Mouse (Mus musculus): ENCODE results near the gene Rnf130. TPM values are rescaled to one million over a fixed set of nuclear protein-coding genes. Genes with fewer than 3 reads are reported as not detected.

The Rnf130 gene
- polyA plus RNA-seq, 1 experiment from 2014 or later, result 55.9 TPM

- no peak for DNase-seq (ENCODE audit: low spot score)
- WGBS, result 78% methylated on average over 6 of the region's 6 CpGs
These were observed 107.1 kb downstream of the Rnf130 start for GRCm38 (mm10) chr11:50132265-50132664.

GRCm38 (mm10) chr11:50134136-50134859, 109.2 kb downstream of the Rnf130 start:
- no peak overlapping the region for H3K4me3 ChIP-seq (ENCODE audit: low read depth, low read length)
- ATAC-seq (no peak), DNase-seq (ENCODE audit: low spot score) (no peak)
- 86% methylated on average over 10 of the region's 10 CpGs for WGBS
- peaks cover 36% of the 10 kb centered on the region for H3K36me3 ChIP-seq (ENCODE audit: control insufficient read depth, insufficient read depth, low read length)
- no peak overlapping the region for H3K4me2 ChIP-seq (ENCODE audit: low read length)
- H3K27ac ChIP-seq (ENCODE audit: low read depth, low read length), result no peak overlapping the region
- H3K27me3 ChIP-seq (replicated peaks; ENCODE audit: control insufficient read depth, insufficient read depth, low read length), result no peaks in the 10 kb centered on the region
- no peak overlapping the region for H3K9ac ChIP-seq (ENCODE audit: low read length)
- peaks cover 8% of the 10 kb centered on the region for H3K4me1 ChIP-seq (ENCODE audit: control insufficient read depth, insufficient read depth, low read length)
- no peaks in the 10 kb centered on the region for H3K9me3 ChIP-seq (replicated peaks; ENCODE audit: control insufficient read depth, low read length)

More at GRCm38 (mm10) chr11:50132265-50132664, 107.1 kb downstream of the Rnf130 start:
- peak overlapping the region; percentile 90 for H3K4me2 ChIP-seq (ENCODE audit: low read length)
- peak overlapping the region; percentile 87 for H3K4me3 ChIP-seq (ENCODE audit: low read depth, low read length)
- H3K9me3 ChIP-seq (replicated peaks; ENCODE audit: control insufficient read depth, low read length), result no peaks in the 10 kb centered on the region
- no peak for ATAC-seq
- peaks cover 8% of the 10 kb centered on the region for H3K4me1 ChIP-seq (ENCODE audit: control insufficient read depth, insufficient read depth, low read length)
- H3K9ac ChIP-seq (ENCODE audit: low read length), result peak overlapping the region; percentile 99
- no peak overlapping the region for H3K27ac ChIP-seq (ENCODE audit: low read depth, low read length)
- H3K36me3 ChIP-seq (ENCODE audit: control insufficient read depth, insufficient read depth, low read length), result peaks cover 17% of the 10 kb centered on the region
- no peaks in the 10 kb centered on the region for H3K27me3 ChIP-seq (replicated peaks; ENCODE audit: control insufficient read depth, insufficient read depth, low read length)

- peaks cover 76% of the 10 kb centered on the region for H3K36me3 ChIP-seq (ENCODE audit: control insufficient read depth, insufficient read depth, low read length)
- WGBS, result 75% methylated on average over 10 of the region's 10 CpGs
- DNase-seq (ENCODE audit: low spot score), result no peak
These were observed 113.2 kb downstream of the Rnf130 start for GRCm38 (mm10) chr11:50138206-50138822.

DNA sequence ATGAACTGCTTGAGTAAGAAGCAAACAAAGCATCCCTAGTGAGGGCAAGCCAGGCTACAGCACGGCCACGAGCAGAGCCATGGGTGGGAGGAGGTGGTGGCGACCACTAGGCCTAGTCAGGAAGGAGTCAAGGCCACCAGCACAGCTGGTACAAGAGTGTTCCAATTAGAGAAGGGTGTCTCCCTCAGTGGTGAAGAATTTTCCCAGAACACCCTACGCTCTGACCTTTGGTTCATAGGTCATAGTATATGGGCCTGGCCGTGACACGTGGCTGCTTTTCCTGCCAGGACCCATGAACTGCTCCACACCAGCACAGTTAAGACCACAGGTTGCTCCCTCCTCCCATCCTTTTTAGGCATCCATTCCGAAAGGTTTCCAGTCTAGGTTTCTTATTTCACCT, 114.4 kb downstream of the Rnf130 start:
- Histone ChIP-seq H3K4me3 (ENCODE audit: low read depth, low read length) (no peak overlapping the region), H3K27me3 (replicated peaks; ENCODE audit: control insufficient read depth, insufficient read depth, low read length) (no peaks in the 10 kb centered on the region), H3K9me3 (replicated peaks; ENCODE audit: control insufficient read depth, low read length) (no peaks in the 10 kb centered on the region), H3K4me1 (ENCODE audit: control insufficient read depth, insufficient read depth, low read length) (no peaks in the 10 kb centered on the region), H3K4me2 (ENCODE audit: low read length) (no peak overlapping the region), H3K27ac (ENCODE audit: low read depth, low read length) (no peak overlapping the region), H3K9ac (ENCODE audit: low read length) (no peak overlapping the region), H3K36me3 (ENCODE audit: control insufficient read depth, insufficient read depth, low read length) (peaks cover 80% of the 10 kb centered on the region)
- ATAC-seq, result no peak
- no peak for DNase-seq (ENCODE audit: low spot score)
- 89% methylated on average over 7 of the region's 7 CpGs for WGBS

More at GRCm38 (mm10) chr11:50138206-50138822, 113.2 kb downstream of the Rnf130 start:
- Histone ChIP-seq H3K4me1 (ENCODE audit: control insufficient read depth, insufficient read depth, low read length) (no peaks in the 10 kb centered on the region), H3K27ac (ENCODE audit: low read depth, low read length) (no peak overlapping the region), H3K4me2 (ENCODE audit: low read length) (no peak overlapping the region), H3K4me3 (ENCODE audit: low read depth, low read length) (no peak overlapping the region), H3K27me3 (replicated peaks; ENCODE audit: control insufficient read depth, insufficient read depth, low read length) (no peaks in the 10 kb centered on the region), H3K9ac (ENCODE audit: low read length) (no peak overlapping the region), H3K9me3 (replicated peaks; ENCODE audit: control insufficient read depth, low read length) (no peaks in the 10 kb centered on the region)
- ATAC-seq, result no peak

GRCm38 (mm10) chr11:50145529-50145928, 120.4 kb downstream of the Rnf130 start:
- no peak overlapping the region for H3K4me3 ChIP-seq (ENCODE audit: low read depth, low read length)
- no peaks in the 10 kb centered on the region for H3K27me3 ChIP-seq (replicated peaks; ENCODE audit: control insufficient read depth, insufficient read depth, low read length)
- peaks cover 87% of the 10 kb centered on the region for H3K36me3 ChIP-seq (ENCODE audit: control insufficient read depth, insufficient read depth, low read length)
- no peaks in the 10 kb centered on the region for H3K4me1 ChIP-seq (ENCODE audit: control insufficient read depth, insufficient read depth, low read length)
- H3K9ac ChIP-seq (ENCODE audit: low read length), result no peak overlapping the region
- DNase-seq (ENCODE audit: low spot score) (no peak), ATAC-seq (no peak)
- no peak overlapping the region for H3K27ac ChIP-seq (ENCODE audit: low read depth, low read length)
- no peaks in the 10 kb centered on the region for H3K9me3 ChIP-seq (replicated peaks; ENCODE audit: control insufficient read depth, low read length)
- WGBS, result 91% methylated on average over 3 of the region's 3 CpGs
- no peak overlapping the region for H3K4me2 ChIP-seq (ENCODE audit: low read length)

DNA sequence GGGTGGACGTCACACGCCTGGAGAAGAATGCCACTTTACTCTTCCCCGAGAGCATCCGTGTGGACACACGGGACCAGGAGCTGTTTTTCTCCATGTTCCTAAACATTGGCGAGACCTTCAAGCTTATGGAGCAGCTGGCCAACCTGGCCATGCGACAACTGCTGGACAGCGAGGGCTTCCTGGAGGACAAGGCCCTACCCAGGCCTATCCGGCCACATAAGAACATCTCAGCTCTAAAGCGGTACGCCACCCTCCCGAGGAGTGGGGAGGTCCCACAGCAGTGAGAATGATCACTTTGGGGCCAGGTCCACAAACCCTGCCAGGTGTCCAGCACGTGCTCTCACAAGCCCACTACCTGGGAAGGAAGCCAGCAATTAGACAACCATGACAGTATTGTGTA, 121.0 kb downstream of the Rnf130 start:
- DNase-seq (ENCODE audit: low spot score) (no peak), ATAC-seq (no peak)
- Histone ChIP-seq H3K4me1 (ENCODE audit: control insufficient read depth, insufficient read depth, low read length) (no peaks in the 10 kb centered on the region), H3K27ac (ENCODE audit: low read depth, low read length) (no peak overlapping the region), H3K9ac (ENCODE audit: low read length) (no peak overlapping the region), H3K27me3 (replicated peaks; ENCODE audit: control insufficient read depth, insufficient read depth, low read length) (no peaks in the 10 kb centered on the region), H3K9me3 (replicated peaks; ENCODE audit: control insufficient read depth, low read length) (no peaks in the 10 kb centered on the region), H3K4me3 (ENCODE audit: low read depth, low read length) (no peak overlapping the region), H3K36me3 (ENCODE audit: control insufficient read depth, insufficient read depth, low read length) (peaks cover 86% of the 10 kb centered on the region), H3K4me2 (ENCODE audit: low read length) (no peak overlapping the region)
- WGBS, result 97% methylated on average over 13 of the region's 13 CpGs

- Histone ChIP-seq H3K27me3 (replicated peaks; ENCODE audit: control insufficient read depth, insufficient read depth, low read length) (no peaks in the 10 kb centered on the region), H3K4me2 (ENCODE audit: low read length) (no peak overlapping the region), H3K9me3 (replicated peaks; ENCODE audit: control insufficient read depth, low read length) (no peaks in the 10 kb centered on the region), H3K4me3 (ENCODE audit: low read depth, low read length) (no peak overlapping the region), H3K27ac (ENCODE audit: low read depth, low read length) (no peak overlapping the region), H3K4me1 (ENCODE audit: control insufficient read depth, insufficient read depth, low read length) (no peaks in the 10 kb centered on the region), H3K36me3 (ENCODE audit: control insufficient read depth, insufficient read depth, low read length) (peaks cover 86% of the 10 kb centered on the region), H3K9ac (ENCODE audit: low read length) (no peak overlapping the region)
- DNase-seq (ENCODE audit: low spot score) (no peak), ATAC-seq (no peak)
- WGBS, result 89% methylated on average over 9 of the region's 9 CpGs
These were observed 122.3 kb downstream of the Rnf130 start for GRCm38 (mm10) chr11:50147267-50147957.

DNA sequence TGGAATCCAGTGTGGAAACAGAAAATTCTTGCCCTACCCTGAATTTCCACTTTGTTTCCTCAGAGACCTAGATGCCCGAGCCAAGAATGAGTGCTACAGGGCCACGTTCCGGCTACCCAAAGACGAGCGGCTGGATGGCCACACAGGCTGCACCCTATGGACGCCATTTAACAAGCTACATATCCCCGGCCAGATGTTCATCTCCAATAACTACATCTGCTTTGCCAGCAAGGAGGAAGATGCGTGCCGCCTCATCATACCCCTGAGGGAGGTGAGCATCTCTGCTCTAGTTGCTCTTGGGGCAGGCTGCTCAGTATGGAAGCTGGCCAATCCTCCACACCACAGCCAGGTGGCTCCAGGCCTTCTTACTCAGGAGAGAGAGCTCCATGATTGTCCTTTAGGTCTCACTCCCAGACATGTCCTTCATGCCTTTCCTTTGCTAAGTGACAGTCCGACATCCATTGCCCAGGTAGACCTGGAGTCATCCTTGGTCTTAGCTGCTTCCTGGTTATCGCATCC, 122.9 kb downstream of the Rnf130 start:
- ATAC-seq (no peak), DNase-seq (ENCODE audit: low spot score) (no peak)
- Histone ChIP-seq H3K4me2 (ENCODE audit: low read length) (no peak overlapping the region), H3K9ac (ENCODE audit: low read length) (no peak overlapping the region), H3K4me3 (ENCODE audit: low read depth, low read length) (no peak overlapping the region), H3K9me3 (replicated peaks; ENCODE audit: control insufficient read depth, low read length) (no peaks in the 10 kb centered on the region), H3K27ac (ENCODE audit: low read depth, low read length) (no peak overlapping the region), H3K27me3 (replicated peaks; ENCODE audit: control insufficient read depth, insufficient read depth, low read length) (no peaks in the 10 kb centered on the region), H3K36me3 (ENCODE audit: control insufficient read depth, insufficient read depth, low read length) (peaks cover 86% of the 10 kb centered on the region), H3K4me1 (ENCODE audit: control insufficient read depth, insufficient read depth, low read length) (no peaks in the 10 kb centered on the region)
- WGBS, result 94% methylated on average over 11 of the region's 11 CpGs
